Mouse (Mus musculus): Measurements from ENCODE around the gene Ogfod2.

- TF ChIP-seq CTCF (IDR thresholded peaks at IDR 0.05; ENCODE audit: borderline replicate concordance, insufficient read depth, low read length) (peak; percentile 64), POLR2A (IDR thresholded peaks at IDR 0.05; ENCODE audit: low read depth, low read length) (no peak)
Observed at GRCm38 (mm10) chr5:124111077-124111741, 888 bp upstream of the Ogfod2 start.

Data from embryonic fibroblast, embryonic 13.5 days (primary cell).